14 mouse cellular contexts compared by ENCODE assay signal in genomic region chr2:73453717-73454116, GRCm38 (mm10).
DNase-seq lines count a peak whose midpoint lies in the region; ATAC-seq lines count a peak whose summit lies in the region.
"Had no signal": no experiment of that assay in that cellular context is flagged by ENCODE, and none has a peak within 500 bp of the region (broad histone marks: within the 10 kb centered on the region; RNA-seq: fewer than 3 reads in every experiment).

No protein-coding gene starts in this region.

- no peak overlapping the region for H3K9ac ChIP-seq in forebrain, embryonic 11.5 days (ENCODE audit: low read length)
- no peak overlapping the region for H3K9ac ChIP-seq in forebrain, embryonic 12.5 days
- no peak overlapping the region for H3K9ac ChIP-seq in kidney, embryonic 16.5 days (replicated peaks; ENCODE audit: low read length)
- H3K9ac ChIP-seq in midbrain, embryonic 14.5 days (replicated peaks; ENCODE audit: low read length), result no peak overlapping the region
- H3K9ac ChIP-seq: forebrain, embryonic 13.5 days; hindbrain, embryonic 12.5 days; limb, embryonic 12.5 days; neural tube, embryonic 15.5 days had no signal

- no peaks in the 10 kb centered on the region for H3K36me3 ChIP-seq in forebrain, embryonic 11.5 days (ENCODE audit: control insufficient read depth, insufficient read depth, low read length)
- no peaks in the 10 kb centered on the region for H3K36me3 ChIP-seq in forebrain, embryonic 12.5 days (replicated peaks)
- peaks cover 12% of the 10 kb centered on the region; the same call in 1 of the 2 replicates for H3K36me3 ChIP-seq in macrophage (ENCODE audit: inconsistent target)
- no peaks in the 10 kb centered on the region for H3K36me3 ChIP-seq in kidney, embryonic 16.5 days (ENCODE audit: insufficient read depth, low read length)
- no peaks in the 10 kb centered on the region for H3K36me3 ChIP-seq in midbrain, embryonic 14.5 days (ENCODE audit: control insufficient read depth, insufficient read depth, low read length)
- H3K36me3 ChIP-seq: hindbrain, embryonic 12.5 days; limb, embryonic 12.5 days; neural tube, embryonic 15.5 days had no signal

- 77% methylated on average over 4 of the region's 4 CpGs for WGBS in forebrain, embryonic 11.5 days
- WGBS in forebrain, embryonic 12.5 days, result 73% methylated on average over 4 of the region's 4 CpGs
- WGBS in macrophage (ENCODE audit: missing documents), result 2% methylated on average over 4 of the region's 4 CpGs
- WGBS in kidney, embryonic 16.5 days, result 59% methylated on average over 4 of the region's 4 CpGs
- 69% methylated on average over 4 of the region's 4 CpGs for WGBS in midbrain, embryonic 14.5 days

- H3K9me3 ChIP-seq in forebrain, embryonic 11.5 days (ENCODE audit: control insufficient read depth, low read length), result no peaks in the 10 kb centered on the region
- no peaks in the 10 kb centered on the region for H3K9me3 ChIP-seq in forebrain, embryonic 12.5 days
- no peaks in the 10 kb centered on the region for H3K9me3 ChIP-seq in kidney, embryonic 16.5 days (ENCODE audit: low read length)
- no peaks in the 10 kb centered on the region for H3K9me3 ChIP-seq in midbrain, embryonic 14.5 days (ENCODE audit: control insufficient read depth, low read length)
- H3K9me3 ChIP-seq: forebrain, embryonic 13.5 days; hindbrain, embryonic 12.5 days; limb, embryonic 12.5 days; neural tube, embryonic 15.5 days had no signal

- peaks cover 8% of the 10 kb centered on the region for H3K4me1 ChIP-seq in forebrain, embryonic 11.5 days (replicated peaks; ENCODE audit: control insufficient read depth, insufficient read depth, low read length)
- H3K4me1 ChIP-seq in forebrain, embryonic 12.5 days, result peaks cover 11% of the 10 kb centered on the region
- peaks cover 21% of the 10 kb centered on the region for H3K4me1 ChIP-seq in kidney, embryonic 16.5 days (ENCODE audit: insufficient read depth, low read length)
- H3K4me1 ChIP-seq in midbrain, embryonic 14.5 days (ENCODE audit: control insufficient read depth, insufficient read depth, low read length), result 0 out of 2 replicates have a peak, but pooled peaks cover 4% of the 10 kb centered on the region

- no peak overlapping the region for H3K4me2 ChIP-seq in forebrain, embryonic 11.5 days (ENCODE audit: low read depth, low read length, severe bottlenecking)
- no peak overlapping the region for H3K4me2 ChIP-seq in forebrain, embryonic 12.5 days
- H3K4me2 ChIP-seq in kidney, embryonic 16.5 days (replicated peaks; ENCODE audit: low read depth, low read length), result no peak overlapping the region
- H3K4me2 ChIP-seq in midbrain, embryonic 14.5 days (ENCODE audit: low read length), result no peak overlapping the region
- H3K4me2 ChIP-seq: forebrain, embryonic 13.5 days; hindbrain, embryonic 12.5 days; limb, embryonic 12.5 days; midbrain, embryonic 11.5 days; neural tube, embryonic 15.5 days had no signal

- no peak for ATAC-seq in forebrain, embryonic 11.5 days (replicated peaks; ENCODE audit: low FRiP score)
- no peak for ATAC-seq in forebrain, embryonic 12.5 days (ENCODE audit: low FRiP score)
- peak; percentile 86 for ATAC-seq in common myeloid progenitor, adult 5-6 weeks (replicated peaks; ENCODE audit: low read depth, poor library complexity, severe bottlenecking)
- ATAC-seq in kidney, embryonic 16.5 days (ENCODE audit: low FRiP score, low TSS enrichment), result no peak
- ATAC-seq in midbrain, embryonic 14.5 days (ENCODE audit: low FRiP score, low TSS enrichment), result no peak
- ATAC-seq: forebrain, embryonic 13.5 days had no signal

- peaks cover 98% of the 10 kb centered on the region for H3K79me2 ChIP-seq in macrophage (ENCODE audit: inconsistent target)

- no peak overlapping the region for H3K4me3 ChIP-seq in forebrain, embryonic 11.5 days (ENCODE audit: low read depth, low read length)
- H3K4me3 ChIP-seq in forebrain, embryonic 12.5 days (replicated peaks), result no peak overlapping the region
- peak overlapping the region; percentile 16; the same call in 1 of the 2 replicates for H3K4me3 ChIP-seq in macrophage (ENCODE audit: inconsistent target)
- no peak overlapping the region for H3K4me3 ChIP-seq in kidney, embryonic 16.5 days (ENCODE audit: low read length)
- no peak overlapping the region for H3K4me3 ChIP-seq in midbrain, embryonic 14.5 days (replicated peaks; ENCODE audit: low read depth, low read length)
- H3K4me3 ChIP-seq: forebrain, embryonic 13.5 days; hindbrain, embryonic 12.5 days; limb, embryonic 12.5 days; neural tube, embryonic 15.5 days had no signal

- H3K27me3 ChIP-seq in forebrain, embryonic 11.5 days (ENCODE audit: control insufficient read depth, insufficient read depth, low read length), result no peaks in the 10 kb centered on the region
- H3K27me3 ChIP-seq in forebrain, embryonic 12.5 days, result no peaks in the 10 kb centered on the region
- no peaks in the 10 kb centered on the region for H3K27me3 ChIP-seq in kidney, embryonic 16.5 days (ENCODE audit: insufficient read depth, low read length)
- H3K27me3 ChIP-seq in midbrain, embryonic 14.5 days (ENCODE audit: control insufficient read depth, insufficient read depth, low read length), result no peaks in the 10 kb centered on the region
- H3K27me3 ChIP-seq: forebrain, embryonic 13.5 days; hindbrain, embryonic 12.5 days; limb, embryonic 12.5 days; neural tube, embryonic 15.5 days had no signal

- no peak overlapping the region for H3K27ac ChIP-seq in forebrain, embryonic 11.5 days (ENCODE audit: low read depth, low read length)
- H3K27ac ChIP-seq in forebrain, embryonic 12.5 days, result no peak overlapping the region
- H3K27ac ChIP-seq in macrophage, result peak overlapping the region; percentile 77
- no peak overlapping the region for H3K27ac ChIP-seq in kidney, embryonic 16.5 days (ENCODE audit: low read length)
- H3K27ac ChIP-seq in midbrain, embryonic 14.5 days (replicated peaks; ENCODE audit: low read depth, low read length), result no peak overlapping the region
- H3K27ac ChIP-seq: forebrain, embryonic 13.5 days; hindbrain, embryonic 12.5 days; neural tube, embryonic 15.5 days had no signal

- peak; percentile 5 for DNase-seq in forebrain, embryonic 11.5 days (ENCODE audit: low spot score)
- DNase-seq in B cell, adult 2 months, result peak; percentile 66 to 68
- no peak for DNase-seq in adrenal gland, adult 2 months
- no peak for DNase-seq in midbrain, embryonic 14.5 days
- DNase-seq: kidney, postnatal 36 days had no signal

Comparison
In these comparisons a context has a peak if more than half of its experiments do, and no peak if none do; other contexts are left out.
1. DNase-seq: peak in forebrain, embryonic 11.5 days (single experiment) and B cell, adult 2 months (2 of 2); none in adrenal gland, adult 2 months (single experiment) and midbrain, embryonic 14.5 days (single experiment).